Mouse (Mus musculus) lung, postnatal 4 days (tissue): ENCODE results near the gene Ptpn1.

Source experiments
- DNase-seq, 2 experiments: peaks; one replicate each; pipeline ENCODE4 v3.0.0; 2021

Gene Ptpn1

DNA sequence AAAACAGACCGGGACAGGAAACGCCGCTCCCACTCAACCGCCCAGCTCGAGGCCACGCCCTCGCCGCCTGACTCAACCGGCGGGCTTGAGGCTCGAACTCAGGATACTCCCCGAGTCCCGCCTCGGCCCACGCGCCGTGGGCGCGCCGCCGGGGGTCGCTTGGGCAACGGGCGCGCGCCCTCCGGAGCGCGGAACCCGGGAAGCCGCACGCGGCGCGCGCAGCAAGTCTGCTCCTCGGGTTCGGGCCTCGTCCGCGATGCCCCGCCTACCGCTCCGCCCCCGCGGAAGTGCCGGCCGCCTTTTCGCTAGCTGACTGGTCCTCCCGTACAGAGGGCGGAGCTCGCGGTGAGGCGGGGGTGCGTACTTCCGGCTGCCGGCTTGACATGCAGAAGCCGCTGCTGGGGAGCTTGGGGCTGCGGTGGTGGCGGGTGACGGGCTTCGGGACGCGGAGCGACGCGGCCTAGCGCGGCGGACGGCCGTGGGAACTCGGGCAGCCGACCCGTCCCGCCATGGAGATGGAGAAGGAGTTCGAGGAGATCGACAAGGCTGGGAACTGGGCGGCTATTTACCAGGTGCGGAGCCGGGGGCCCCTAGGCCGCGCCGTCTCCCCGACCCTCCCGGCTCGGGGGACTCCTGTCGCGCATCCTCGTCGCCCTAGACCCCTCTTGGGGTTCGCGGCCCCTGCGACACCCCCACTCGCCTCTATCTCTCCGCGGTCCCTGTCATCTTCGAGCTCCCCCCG is at the start of gene Ptpn1:
TSS of gene Ptpn1 (plus strand) at position 73 of the 742 bp plus-strand sequence.
- DNase-seq, result peak; percentile 99

DNA sequence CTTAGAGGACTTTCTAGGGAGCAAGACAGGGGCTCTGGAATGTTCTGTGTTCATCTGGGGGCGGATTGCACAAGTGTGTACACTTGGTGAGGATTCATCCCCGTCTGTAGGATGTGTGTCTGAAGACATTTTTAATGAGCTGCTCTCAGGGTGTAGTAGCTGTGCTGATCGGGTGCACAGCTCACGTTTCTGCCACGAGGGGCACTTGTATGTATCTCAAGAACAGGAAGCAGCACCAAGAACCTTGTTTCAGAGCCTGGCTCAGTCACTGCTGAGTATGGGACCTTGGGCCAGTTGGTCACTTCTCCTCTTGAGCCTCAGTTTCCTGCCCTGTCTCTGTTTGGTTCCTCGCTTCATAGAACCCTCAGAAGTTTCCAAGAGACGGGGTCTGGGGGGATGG is 45.4 kb upstream of the Ptpn1 start:
- peak in 1 of 2 experiments; percentile 49 for DNase-seq

DNA sequence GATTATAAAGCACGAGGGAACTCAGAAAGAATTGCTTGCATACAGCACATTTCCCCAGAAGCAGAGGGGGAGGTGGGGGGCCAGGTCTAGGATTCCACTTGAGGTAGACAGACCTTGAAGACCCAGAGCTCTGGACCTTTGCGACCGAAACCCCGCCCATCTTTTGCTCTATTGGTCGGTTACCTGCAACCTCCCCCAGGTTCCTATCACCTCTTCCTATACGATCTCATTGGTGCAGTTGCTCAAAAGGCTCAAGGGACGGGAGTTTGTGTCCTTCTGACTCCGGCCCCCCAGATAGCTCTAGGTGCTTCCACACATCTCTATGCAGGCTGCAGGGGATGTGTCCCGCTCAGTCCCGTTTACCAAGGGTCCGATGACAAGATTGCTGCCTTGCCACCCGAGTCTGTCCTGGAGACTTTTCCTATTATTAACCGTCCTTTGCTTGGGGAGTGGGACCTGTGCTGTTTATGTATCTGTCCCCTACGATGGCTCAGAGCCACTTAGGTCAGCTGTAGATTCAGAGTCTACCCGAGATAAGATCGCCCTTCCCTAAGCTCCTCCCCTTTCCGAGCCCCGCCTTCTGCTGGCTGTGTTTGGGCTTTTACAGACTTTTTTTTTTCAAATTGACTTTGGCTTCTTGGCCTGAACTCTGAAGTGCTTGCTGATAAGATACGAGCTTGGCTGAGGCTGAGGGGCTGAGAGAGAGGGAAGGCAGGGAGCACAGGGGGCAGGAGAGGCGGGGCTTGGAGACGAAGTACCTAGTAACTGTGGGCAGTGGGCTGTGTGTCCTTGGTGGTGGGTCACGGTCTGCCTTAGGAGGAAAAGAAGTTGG is 44.1 kb upstream of the Ptpn1 start:
- DNase-seq, result peak; percentile 83 to 89

DNA sequence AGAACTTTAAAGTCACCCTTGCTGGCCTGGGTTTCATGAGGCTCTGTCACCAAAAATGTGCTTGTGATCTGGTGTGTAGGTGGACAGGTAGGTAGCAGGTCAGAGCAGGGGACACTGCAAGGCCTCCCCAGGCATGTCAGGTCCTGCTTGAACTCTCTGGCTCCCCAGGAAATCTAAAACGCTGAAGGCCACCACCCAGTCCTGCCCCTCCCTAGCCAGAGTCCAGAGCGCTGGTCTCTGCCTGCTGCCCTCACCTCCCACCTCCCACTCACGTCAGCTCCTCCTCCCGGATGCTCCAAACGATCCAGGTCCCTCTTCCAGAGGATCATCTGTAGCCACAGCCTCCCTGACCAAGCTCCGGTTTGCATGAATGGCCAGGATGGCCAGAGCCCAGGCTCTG is 43.0 kb upstream of the Ptpn1 start:
- no peak for DNase-seq

DNA sequence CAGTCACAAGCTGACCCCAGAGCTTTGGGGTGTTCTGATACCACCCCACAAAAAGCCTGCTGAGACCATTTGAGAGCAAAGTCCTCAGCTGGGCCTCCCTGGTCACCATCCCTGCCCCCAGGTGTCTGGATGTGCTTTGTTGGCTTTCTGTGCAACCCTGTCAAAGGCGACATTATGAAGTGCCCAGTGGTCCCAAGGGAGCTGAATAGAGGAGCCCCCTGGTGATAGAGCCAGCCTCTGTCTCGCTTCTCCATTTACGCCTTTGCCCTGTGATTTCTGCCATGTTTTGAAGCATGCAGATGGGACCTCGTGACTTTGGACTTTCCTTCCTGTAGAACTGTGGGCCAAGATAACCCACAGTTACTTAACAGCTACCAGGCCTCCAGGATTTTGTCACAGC is 42.0 kb upstream of the Ptpn1 start:
- DNase-seq, result no peak

DNA sequence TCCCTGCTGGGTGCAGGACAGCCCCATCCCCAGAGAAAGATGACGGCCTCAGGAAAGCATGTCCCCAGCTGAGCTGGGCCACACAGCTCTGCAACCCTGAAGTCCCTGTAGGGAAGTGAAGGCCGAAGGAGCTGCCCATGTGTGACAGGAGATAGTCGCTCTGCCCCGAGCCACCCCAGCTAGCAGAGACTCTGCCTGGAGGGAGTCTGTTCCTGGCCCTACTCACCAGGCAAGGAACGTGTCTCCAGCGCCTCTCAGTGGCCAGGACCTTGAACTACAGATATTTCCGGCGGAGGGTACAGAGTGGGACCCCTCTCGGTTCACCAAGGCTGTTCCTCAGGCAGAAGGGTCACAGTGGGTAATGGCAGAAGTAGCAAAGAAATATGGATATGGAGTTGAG is 39.9 kb upstream of the Ptpn1 start:
- peak; percentile 84 to 86 for DNase-seq

DNA sequence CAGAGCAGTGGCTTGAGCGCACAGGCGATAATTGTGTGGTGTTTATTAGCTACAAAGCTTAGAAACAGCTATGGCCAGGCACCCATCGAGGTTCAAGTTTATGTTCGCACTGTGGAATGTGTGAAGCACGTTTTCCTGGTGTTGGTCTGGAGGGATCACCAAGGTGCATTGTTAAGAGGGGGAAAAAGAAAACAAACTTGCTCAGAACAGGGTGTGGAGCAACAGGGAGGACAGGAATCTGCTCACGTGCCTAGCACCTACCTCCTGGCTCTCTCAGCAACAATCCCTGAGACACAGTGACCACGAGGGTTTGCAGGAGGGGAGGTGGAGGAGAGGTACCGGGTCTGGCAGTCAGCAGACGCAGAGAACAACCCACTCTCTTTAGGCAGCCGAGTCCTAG is 38.2 kb upstream of the Ptpn1 start:
- peak; percentile 31 to 64 for DNase-seq

DNA sequence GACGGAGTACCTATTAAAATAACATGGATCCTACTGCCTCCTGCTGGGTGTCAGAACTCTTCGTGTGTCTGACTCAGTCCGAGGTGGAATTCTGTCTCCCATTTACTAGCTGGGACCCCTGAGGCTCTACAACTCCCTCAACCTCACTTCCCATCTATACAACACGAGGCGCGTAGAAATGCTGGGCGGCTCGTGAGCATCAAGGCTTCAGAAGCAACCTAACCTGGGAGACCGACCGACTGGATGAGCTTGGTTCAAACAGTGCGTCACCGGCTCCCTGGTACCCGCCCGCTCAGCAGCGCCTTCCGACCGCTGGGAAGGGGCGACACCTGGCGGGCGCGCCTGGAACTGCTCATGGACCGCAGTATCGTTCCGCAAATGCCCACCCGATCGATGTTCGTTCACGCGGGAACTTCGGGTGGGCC is 36.9 kb upstream of the Ptpn1 start:
- peak; percentile 86 to 92 for DNase-seq

DNA sequence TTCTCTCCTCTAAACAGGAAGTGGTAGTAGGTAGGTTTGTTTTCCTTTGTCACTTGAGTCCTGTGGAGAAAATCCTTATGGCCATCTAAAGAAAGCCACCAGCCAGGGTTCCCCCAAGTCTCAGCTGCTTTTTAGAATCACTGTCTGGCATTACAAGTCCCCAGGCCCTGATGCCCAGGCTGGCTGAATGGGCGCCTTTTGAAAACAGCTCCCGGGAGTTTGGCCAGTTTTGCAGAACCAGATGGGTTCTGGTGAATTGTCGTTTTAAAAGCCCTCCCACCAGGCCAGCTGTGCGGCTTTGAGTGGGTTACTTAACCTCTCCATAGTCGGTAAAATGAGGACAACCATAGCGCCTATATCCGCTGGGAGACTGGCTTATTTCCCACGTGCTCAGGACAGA is 34.0 kb upstream of the Ptpn1 start:
- DNase-seq, result no peak

DNA sequence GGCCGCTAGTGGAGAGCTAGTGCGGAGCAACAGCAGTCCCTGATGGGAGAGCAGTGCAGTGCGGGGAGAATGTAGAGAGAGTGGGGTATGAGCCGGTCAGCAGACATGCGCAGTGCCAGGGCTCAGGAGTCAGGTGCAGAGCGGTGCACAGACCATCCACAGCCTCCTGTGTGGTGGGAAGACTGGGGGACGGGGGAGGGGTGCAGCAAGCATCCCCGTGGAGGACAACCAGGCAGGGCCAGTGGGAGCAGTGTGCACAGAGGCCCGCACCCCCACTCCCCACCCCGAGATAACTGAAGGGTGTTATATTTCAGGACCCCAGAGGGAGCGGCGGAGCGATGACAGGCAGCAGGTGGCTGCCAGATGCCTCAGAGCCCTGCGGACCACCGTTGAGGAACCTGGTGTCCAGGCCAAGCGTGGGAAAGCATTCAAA is 31.9 kb upstream of the Ptpn1 start:
- DNase-seq, result no peak

DNA sequence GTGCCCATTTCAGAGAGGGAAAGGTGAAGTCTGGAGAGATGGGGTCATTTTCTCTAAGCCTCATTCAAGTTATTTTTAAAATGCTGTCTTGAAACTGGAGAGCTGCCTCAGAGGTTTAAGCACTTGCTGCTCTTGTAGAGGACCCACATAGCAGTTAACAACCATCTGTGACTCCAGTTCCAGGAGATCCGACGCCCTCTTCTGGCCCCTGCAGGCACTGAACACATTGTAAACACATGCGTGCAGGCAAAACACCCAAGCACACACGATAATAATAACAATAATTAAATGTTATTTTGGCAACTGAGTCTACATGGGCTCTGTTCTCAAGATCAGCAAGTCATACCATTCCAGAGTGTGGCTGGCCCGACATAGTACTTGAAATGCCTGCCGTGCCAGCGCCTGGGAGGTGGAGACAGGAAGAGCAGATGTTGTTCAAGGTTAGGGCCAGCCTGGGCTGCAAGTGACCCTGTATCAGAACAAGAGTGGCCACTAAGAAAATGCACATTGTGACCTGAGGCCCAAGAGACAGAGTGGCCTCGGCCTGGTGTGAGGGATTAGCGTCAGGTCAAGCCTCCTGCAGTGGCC is 29.6 kb upstream of the Ptpn1 start:
- peak in 1 of 2 experiments; percentile 52 for DNase-seq

DNA sequence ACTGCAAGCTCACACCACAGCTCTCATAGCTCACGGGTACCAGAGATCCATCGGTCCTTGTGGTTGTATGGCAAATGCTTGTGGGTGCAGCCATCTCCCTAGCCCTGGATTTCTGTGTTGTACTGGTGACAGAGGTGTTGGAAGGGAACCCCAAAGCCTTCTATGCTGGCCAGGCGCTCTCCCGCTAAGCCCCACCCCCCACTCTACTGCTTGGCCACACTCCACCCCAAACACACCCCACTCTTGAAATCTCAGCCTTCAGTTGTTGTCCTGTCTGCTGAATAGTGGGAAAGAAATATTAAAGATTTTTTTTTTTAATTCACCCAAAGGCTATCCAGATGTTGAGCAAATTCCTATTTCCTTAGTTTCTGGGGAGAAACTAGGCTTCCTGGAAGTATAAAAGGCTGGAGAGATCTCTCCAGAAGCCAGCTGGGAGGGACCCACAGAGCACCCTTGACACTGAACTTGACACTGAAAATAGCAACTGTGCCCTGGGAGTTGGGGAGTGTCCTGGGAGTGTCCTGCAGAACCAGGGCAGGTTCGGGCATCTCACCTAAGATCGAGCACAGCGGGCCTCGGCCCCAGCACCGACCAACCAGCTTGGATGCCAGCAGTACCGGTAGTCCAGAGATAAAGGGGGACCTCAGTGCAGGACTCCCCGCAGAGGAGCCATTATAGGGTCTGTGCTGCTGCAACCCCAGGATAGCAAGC is 28.5 kb upstream of the Ptpn1 start:
- DNase-seq, result peak in 1 of 2 experiments; percentile 38

DNA sequence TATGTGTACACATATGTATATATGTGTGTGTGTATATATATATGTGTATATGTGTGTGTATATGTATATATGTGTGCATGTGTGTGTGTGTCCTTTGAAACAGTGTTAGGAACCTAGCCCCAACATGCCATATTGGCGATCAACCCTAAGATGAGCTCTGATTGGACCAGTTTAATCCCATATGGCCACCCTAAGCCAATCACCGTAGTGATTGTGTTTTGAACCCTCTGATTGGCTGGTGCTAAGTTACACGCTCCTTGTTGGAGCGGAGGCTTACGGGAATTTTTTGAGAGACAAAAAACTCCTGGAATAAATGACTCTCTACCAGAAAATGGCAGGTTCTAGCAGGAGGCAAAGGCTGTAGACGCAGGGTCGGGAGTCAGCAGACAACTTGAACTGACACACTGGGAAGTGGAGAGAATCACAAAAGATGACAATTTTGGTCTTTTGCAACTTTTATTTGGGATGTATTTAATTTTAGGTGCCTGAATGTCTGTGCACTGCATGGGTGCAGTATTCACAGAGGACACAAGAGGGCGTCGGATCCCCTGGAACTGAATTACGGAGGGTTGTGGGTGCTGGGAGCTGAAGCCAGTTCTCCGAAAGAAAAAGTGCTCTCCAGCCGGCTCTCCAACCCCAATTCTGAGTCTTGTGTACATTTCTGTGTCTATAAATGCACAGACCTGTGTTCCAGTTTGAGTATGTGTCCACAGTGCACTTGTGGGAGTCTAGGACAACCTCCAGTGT is 27.1 kb upstream of the Ptpn1 start:
- no peak for DNase-seq

DNA sequence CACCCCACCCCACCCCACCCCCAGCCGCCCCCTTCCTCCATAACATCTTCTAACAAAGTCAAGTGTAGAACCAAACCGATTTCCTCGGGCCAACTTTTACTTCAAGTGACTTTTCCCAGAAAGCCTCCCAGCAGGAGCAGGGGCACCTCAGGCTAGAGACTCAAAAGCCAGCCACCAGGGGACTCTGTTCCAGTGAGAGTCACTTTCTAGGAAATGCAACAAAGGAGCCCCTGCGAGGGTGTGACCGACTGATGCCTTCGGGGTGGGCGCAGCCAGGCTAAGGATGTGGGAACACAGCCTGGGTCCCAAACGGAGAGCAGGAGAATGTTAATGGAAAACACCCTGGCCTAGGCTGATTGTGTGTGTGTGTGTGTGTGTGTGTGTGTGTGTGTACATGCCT is 26.3 kb upstream of the Ptpn1 start:
- DNase-seq, result no peak

DNA sequence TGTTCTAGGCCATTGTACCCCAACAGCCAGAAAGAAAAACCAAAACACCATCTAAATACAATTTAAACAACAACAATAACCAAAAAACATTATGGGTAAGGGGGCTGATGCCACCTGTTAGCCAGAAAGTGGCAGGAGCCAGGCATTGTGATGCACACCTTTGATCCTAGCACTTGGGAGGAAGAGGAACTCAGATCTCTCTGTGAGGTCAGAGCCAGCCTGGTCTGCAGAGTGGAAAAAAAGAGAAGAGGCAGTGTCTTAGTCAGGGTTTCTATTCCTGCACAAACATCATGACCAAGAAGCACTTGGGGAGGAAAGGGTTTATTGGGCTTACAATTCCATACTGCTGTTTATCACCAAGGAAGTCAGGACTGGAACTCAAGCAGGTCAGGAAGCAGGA is 25.1 kb upstream of the Ptpn1 start:
- no peak for DNase-seq

DNA sequence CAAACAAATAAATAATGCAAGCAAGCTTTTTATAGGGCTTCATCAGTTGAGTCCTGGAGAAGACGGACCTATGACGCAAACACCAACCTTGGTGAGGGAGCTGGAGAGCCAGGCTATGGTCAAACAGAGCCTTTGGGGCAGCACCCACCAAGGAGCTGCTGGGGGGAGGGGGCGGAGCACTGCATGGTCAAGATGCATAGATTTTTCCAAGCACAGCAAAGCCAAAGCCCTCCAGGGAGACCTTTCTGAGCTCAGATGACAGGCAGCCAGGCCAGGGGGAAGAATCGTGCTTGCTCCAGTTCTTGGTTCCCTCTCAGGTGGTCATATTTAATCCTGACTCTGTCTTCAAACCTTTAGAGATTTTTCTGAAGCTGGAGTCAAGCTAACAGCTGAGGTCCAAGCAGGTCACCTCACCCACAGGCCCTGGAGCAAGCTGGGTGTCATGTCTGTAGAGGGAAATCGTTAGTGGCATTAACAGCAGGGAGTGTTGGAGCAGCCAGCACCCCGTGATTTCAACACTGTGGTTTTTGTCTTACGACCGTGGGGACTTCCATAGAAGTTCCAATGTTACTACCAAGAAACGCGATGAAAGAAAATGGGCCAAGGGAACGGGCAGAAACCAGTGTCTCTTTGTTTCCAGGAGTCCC is 22.2 kb upstream of the Ptpn1 start:
- no peak for DNase-seq

DNA sequence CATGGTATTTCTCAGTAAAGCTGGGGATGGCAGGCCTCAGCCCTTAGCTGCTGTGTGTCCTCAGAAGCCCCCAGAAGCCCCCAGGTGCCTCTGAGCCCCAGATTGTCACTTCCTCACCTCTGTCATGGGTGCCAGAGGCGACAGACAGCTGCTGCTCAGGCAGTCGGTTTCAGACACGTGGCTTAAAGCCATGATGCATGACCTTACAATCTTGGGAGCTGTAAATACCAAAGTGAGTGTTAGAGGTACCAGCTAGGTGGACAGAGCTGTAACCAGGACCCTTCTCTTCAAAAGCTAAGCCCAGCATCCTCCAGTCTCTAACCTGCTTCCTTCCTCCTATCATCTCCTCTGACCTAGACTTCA is 21.7 kb upstream of the Ptpn1 start:
- no peak for DNase-seq

DNA sequence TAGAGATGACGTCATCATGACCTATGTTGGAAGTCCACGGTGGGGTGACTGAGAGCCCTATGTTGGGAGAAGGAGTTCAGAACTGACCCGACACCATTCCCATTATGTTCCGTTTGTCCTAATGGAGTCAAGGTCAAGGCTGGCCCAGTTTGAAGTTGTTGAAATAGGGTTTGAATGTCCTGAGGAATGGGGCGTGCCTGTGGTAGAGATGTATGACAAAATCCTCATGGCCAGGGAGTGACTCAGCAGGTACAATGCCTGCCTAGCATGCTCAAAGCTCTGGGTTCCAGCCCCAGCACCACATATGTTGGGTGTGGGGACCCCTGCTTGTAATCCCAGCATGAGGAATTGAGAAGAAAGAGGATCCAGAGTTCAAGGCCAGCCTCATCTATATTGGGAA is 20.3 kb upstream of the Ptpn1 start:
- DNase-seq, result no peak

DNA sequence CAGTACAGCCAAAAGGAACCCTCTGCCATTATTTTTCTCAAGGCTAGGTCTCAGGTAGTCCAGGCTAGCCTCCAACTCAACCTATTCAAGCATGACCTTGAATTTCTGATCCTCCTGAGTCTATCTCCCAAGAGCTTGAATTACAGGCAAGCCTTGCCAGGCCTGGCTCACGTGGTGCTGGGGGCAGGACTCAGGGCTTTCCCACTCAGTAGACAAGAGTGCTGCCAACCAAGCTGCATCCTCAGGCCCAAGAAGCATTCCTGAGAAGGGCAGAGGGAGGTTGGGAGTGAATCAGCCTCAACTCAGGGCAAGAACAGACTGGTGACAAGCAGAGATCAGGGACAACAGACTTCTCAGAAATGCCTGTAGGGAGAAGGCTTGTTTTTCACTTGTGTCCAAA is 12.8 kb upstream of the Ptpn1 start:
- DNase-seq, result no peak

DNA sequence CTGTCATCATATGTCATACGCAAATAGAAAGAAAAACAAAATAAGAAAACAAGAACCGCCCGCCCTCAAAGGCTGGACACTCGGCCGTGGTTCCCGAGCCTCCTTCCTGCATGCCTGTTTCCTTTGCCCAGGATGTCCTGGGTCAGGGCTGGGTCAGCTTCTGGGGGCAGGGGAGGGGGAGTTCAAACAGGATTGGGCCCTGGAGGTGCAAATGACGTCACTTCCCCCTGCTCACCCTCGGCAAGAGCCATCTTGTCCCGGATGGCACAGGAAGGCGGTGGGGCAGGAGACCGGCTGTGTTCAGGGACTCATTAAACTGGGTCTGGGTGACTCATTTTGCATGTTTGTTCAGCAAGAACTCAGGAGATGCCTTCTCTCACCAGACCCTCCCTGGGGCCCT is 11.8 kb upstream of the Ptpn1 start:
- peak; percentile 70 to 76 for DNase-seq

DNA sequence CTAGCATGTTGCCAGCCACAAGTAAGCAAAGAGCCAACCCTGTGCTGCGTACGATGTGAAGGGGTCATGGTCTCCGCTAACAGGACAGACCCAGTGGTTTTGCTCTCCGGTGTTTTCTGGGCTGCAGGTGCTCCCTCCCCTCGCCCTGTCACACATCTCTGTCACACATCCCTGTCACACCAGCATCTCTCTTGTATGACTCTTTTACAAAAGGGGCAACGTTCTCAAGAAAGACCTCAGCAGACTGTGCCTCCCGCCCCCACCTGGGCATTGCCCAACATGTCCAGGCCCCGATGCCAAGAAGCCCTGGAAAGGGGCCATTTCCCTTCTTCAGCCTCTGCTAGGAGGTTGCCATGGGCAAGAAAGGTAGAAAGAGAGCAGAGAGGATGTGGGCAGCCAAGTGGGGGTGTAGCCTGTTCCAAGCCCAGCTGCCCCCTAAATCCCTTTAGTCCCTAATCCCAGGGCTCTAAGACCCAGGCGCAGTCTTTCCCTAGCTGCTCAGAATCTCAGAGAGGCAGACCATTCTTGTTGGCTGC is 10.8 kb upstream of the Ptpn1 start:
- peak; percentile 49 to 57 for DNase-seq

DNA sequence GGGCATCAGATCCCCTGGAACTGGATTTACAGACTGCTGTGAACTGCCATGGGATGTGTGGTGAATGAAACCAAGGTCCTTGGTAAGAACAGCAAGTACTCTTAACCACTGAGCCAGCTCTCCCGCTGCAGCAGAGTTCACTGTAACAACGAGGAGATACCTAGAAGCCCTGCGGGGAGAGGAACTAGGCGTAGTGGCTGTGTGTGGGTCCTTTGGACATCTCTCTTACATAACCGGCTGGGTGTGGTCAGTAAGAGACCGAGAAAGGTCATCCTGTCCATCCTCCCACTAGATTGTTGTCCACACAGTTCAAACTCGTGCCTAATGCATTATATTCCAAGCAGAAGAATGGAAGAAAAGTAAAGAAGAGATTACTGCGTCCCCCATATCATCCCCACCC is 10.0 kb upstream of the Ptpn1 start:
- DNase-seq, result peak in 1 of 2 experiments; percentile 58
